In the genomic region with DNA sequence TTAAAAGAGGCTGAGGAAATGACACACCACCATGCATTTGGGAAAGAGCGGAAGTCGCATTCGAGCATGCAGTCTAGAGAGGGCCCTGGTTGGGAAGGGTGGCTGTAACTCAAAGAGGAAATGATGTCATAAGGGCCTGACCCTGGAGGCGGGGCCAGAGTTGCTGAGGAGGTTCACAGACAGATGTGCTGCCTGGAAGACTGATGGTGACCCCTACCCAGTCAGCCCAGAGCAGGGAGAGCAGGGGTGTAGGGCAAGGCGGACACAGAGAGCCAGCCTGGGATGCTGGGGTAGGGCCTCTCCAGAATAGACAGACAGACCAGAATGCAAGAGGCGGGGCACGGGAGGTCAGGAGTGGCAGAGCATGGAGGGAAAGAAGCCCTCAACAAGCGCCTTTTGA, we compare ENCODE assay signal across 11 mouse cellular contexts.
DNase-seq lines count a peak whose midpoint lies in the region; ATAC-seq lines count a peak whose summit lies in the region.
"Had no signal": no experiment of that assay in that cellular context is flagged by ENCODE, and none has a peak within 500 bp of the region (broad histone marks: within the 10 kb centered on the region; RNA-seq: fewer than 3 reads in every experiment).

No protein-coding gene starts in this region.

- no peak overlapping the region for H3K4me2 ChIP-seq in forebrain, embryonic 16.5 days (ENCODE audit: low read length)
- no peak overlapping the region for H3K4me2 ChIP-seq in lung, embryonic 16.5 days (ENCODE audit: low read depth, low read length)
- no peak overlapping the region for H3K4me2 ChIP-seq in intestine, embryonic 16.5 days (ENCODE audit: low read depth, low read length)
- no peak overlapping the region for H3K4me2 ChIP-seq in midbrain, embryonic 16.5 days (ENCODE audit: low read length)
- H3K4me2 ChIP-seq: forebrain, embryonic 13.5 days; hindbrain, embryonic 14.5 days had no signal

- H3K9me3 ChIP-seq in forebrain, embryonic 10.5 days, result no peaks in the 10 kb centered on the region
- H3K9me3 ChIP-seq in forebrain, embryonic 16.5 days (ENCODE audit: control insufficient read depth, low read length), result no peaks in the 10 kb centered on the region
- H3K9me3 ChIP-seq in lung, embryonic 16.5 days (ENCODE audit: control insufficient read depth, low read length), result no peaks in the 10 kb centered on the region
- no peaks in the 10 kb centered on the region for H3K9me3 ChIP-seq in intestine, embryonic 16.5 days (ENCODE audit: control insufficient read depth, low read length)
- H3K9me3 ChIP-seq in midbrain, embryonic 16.5 days (replicated peaks; ENCODE audit: control insufficient read depth, low read length, poor library complexity, severe bottlenecking), result no peaks in the 10 kb centered on the region
- H3K9me3 ChIP-seq: forebrain, embryonic 13.5 days had no signal

- peaks cover 11% of the 10 kb centered on the region for H3K4me1 ChIP-seq in forebrain, embryonic 10.5 days
- no peaks in the 10 kb centered on the region for H3K4me1 ChIP-seq in forebrain, embryonic 16.5 days (replicated peaks; ENCODE audit: control insufficient read depth, insufficient read depth, low read length)
- no peaks in the 10 kb centered on the region for H3K4me1 ChIP-seq in lung, embryonic 16.5 days (replicated peaks; ENCODE audit: control insufficient read depth, insufficient read depth, low read length)
- H3K4me1 ChIP-seq in intestine, embryonic 16.5 days (ENCODE audit: control insufficient read depth, insufficient read depth, low read length), result peaks cover 5% of the 10 kb centered on the region; the same call in 1 of the 2 replicates
- no peaks in the 10 kb centered on the region for H3K4me1 ChIP-seq in midbrain, embryonic 16.5 days (ENCODE audit: control insufficient read depth, insufficient read depth, low read length)
- H3K4me1 ChIP-seq: forebrain, embryonic 13.5 days had no signal

- WGBS in forebrain, embryonic 10.5 days, result 84% methylated on average over 8 of the region's 8 CpGs
- WGBS in forebrain, embryonic 16.5 days, result 89% methylated on average over 8 of the region's 8 CpGs
- 63% methylated on average over 8 of the region's 8 CpGs for WGBS in lung, embryonic 16.5 days
- 68% methylated on average over 8 of the region's 8 CpGs for WGBS in intestine, embryonic 16.5 days
- WGBS in midbrain, embryonic 16.5 days, result 83% methylated on average over 8 of the region's 8 CpGs

- no peaks in the 10 kb centered on the region for H3K36me3 ChIP-seq in forebrain, embryonic 10.5 days (replicated peaks)
- peaks cover 12% of the 10 kb centered on the region for H3K36me3 ChIP-seq in forebrain, embryonic 16.5 days (ENCODE audit: control insufficient read depth, insufficient read depth)
- no peaks in the 10 kb centered on the region for H3K36me3 ChIP-seq in lung, embryonic 16.5 days (ENCODE audit: control insufficient read depth, insufficient read depth, low read length)
- no peaks in the 10 kb centered on the region for H3K36me3 ChIP-seq in intestine, embryonic 16.5 days (ENCODE audit: control insufficient read depth, insufficient read depth, low read length)
- peaks cover 34% of the 10 kb centered on the region for H3K36me3 ChIP-seq in midbrain, embryonic 16.5 days (ENCODE audit: control insufficient read depth, insufficient read depth, low read length)

- no peak for DNase-seq in forebrain, embryonic 10.5 days (ENCODE audit: extremely low spot score, low spot score)
- DNase-seq in lung, adult 18-20 months, result no peak
- DNase-seq in neural tube, embryonic 10.5 days (ENCODE audit: extremely low spot score, low spot score), result peak; percentile 32
- DNase-seq in frontal cortex, postnatal 10 days (ENCODE audit: low spot score in 2 of 2), result no peak
- DNase-seq: right cerebral cortex, postnatal 4 days had no signal

- H3K27me3 ChIP-seq in forebrain, embryonic 10.5 days (ENCODE audit: poor library complexity, severe bottlenecking), result no peaks in the 10 kb centered on the region
- H3K27me3 ChIP-seq in forebrain, embryonic 16.5 days (replicated peaks; ENCODE audit: control insufficient read depth, insufficient read depth, low read length), result no peaks in the 10 kb centered on the region
- no peaks in the 10 kb centered on the region for H3K27me3 ChIP-seq in lung, embryonic 16.5 days (ENCODE audit: control insufficient read depth, insufficient read depth, low read depth, low read length)
- no peaks in the 10 kb centered on the region for H3K27me3 ChIP-seq in intestine, embryonic 16.5 days (replicated peaks; ENCODE audit: control insufficient read depth, insufficient read depth, low read length)
- no peaks in the 10 kb centered on the region for H3K27me3 ChIP-seq in midbrain, embryonic 16.5 days (ENCODE audit: control insufficient read depth, insufficient read depth, low read depth, low read length)
- H3K27me3 ChIP-seq: forebrain, embryonic 13.5 days had no signal

- no peak overlapping the region for H3K4me3 ChIP-seq in forebrain, embryonic 10.5 days
- H3K4me3 ChIP-seq in forebrain, embryonic 16.5 days (replicated peaks; ENCODE audit: low read length), result no peak overlapping the region
- no peak overlapping the region for H3K4me3 ChIP-seq in lung, embryonic 16.5 days (ENCODE audit: low read length)
- no peak overlapping the region for H3K4me3 ChIP-seq in intestine, embryonic 16.5 days (ENCODE audit: low read length)
- H3K4me3 ChIP-seq in midbrain, embryonic 16.5 days (ENCODE audit: low read depth, low read length), result no peak overlapping the region
- H3K4me3 ChIP-seq: forebrain, embryonic 13.5 days had no signal

- H3K9ac ChIP-seq in forebrain, embryonic 16.5 days (replicated peaks; ENCODE audit: low read depth, low read length), result no peak overlapping the region
- no peak overlapping the region for H3K9ac ChIP-seq in lung, embryonic 16.5 days (ENCODE audit: low read length)
- H3K9ac ChIP-seq in intestine, embryonic 16.5 days (ENCODE audit: low read depth, low read length), result no peak overlapping the region
- H3K9ac ChIP-seq in midbrain, embryonic 16.5 days (ENCODE audit: low read depth, low read length), result no peak overlapping the region
- H3K9ac ChIP-seq: forebrain, embryonic 13.5 days; hindbrain, embryonic 14.5 days had no signal

- ATAC-seq in forebrain, embryonic 16.5 days, result no peak
- peak; percentile 47; the same call in 1 of the 2 replicates for ATAC-seq in lung, embryonic 16.5 days (ENCODE audit: low read depth)
- 0 out of 2 replicates have a peak, but pooled peaks have one; percentile 31 for ATAC-seq in intestine, embryonic 16.5 days
- no peak for ATAC-seq in midbrain, embryonic 16.5 days
- ATAC-seq: forebrain, embryonic 13.5 days had no signal

- H3K27ac ChIP-seq in forebrain, embryonic 10.5 days, result peak overlapping the region; percentile 51; the same call in 1 of the 2 replicates
- H3K27ac ChIP-seq in forebrain, embryonic 16.5 days (ENCODE audit: low read length), result no peak overlapping the region
- H3K27ac ChIP-seq in lung, embryonic 16.5 days (ENCODE audit: low read length), result no peak overlapping the region
- peak overlapping the region; percentile 23; the same call in 1 of the 2 replicates for H3K27ac ChIP-seq in intestine, embryonic 16.5 days (ENCODE audit: low read length)
- no peak overlapping the region for H3K27ac ChIP-seq in midbrain, embryonic 16.5 days (ENCODE audit: low read length)
- H3K27ac ChIP-seq: forebrain, embryonic 13.5 days; hindbrain, embryonic 14.5 days had no signal

Comparison
In these comparisons a context has a peak if more than half of its experiments do, and no peak if none do; other contexts are left out.
1. H3K27ac ChIP-seq: peak in forebrain, embryonic 10.5 days (single experiment) and intestine, embryonic 16.5 days (single experiment); none in forebrain, embryonic 16.5 days (single experiment), lung, embryonic 16.5 days (single experiment) and midbrain, embryonic 16.5 days (single experiment).
2. ATAC-seq: peak in lung, embryonic 16.5 days (single experiment) and intestine, embryonic 16.5 days (single experiment); none in forebrain, embryonic 16.5 days (single experiment) and midbrain, embryonic 16.5 days (single experiment).